Mouse (Mus musculus): ENCODE data around the gene Mum1. TPM values are rescaled to one million over a fixed set of nuclear protein-coding genes. Genes with fewer than 3 reads are reported as not detected.

The Mum1 gene
- total RNA-seq, 2 experiments from 2014 or later = 26.5 to 39.2 TPM

DNA sequence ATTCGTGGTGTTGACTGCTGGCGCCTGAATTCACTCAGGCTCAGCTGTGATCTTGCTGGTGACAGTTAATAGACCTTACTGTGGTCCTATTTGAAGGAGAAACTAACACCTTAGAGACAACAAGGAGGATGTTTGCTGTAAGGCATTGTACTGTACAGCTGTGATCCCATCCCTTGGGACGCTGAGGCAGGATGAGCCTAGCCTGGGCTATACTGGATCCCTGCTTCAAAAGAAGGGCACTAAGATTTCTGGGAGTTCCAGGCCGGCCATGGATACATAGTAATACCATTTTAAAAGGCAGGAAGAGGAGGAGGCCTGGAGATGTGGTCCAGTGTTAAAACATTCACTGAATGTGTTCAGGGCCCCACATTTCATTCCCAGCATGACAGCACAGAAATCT is 24.3 kb downstream of the Mum1 start:
- DNase-seq = no peak

- DNase-seq = no peak
These were observed 25.8 kb downstream of the Mum1 start for GRCm38 (mm10) chr10:80252011-80252410.

- DNase-seq = no peak
These were observed 26.4 kb downstream of the Mum1 start for GRCm38 (mm10) chr10:80252493-80253274.

- no peak for DNase-seq
These were observed 27.3 kb downstream of the Mum1 start for GRCm38 (mm10) chr10:80253551-80253950.

GRCm38 (mm10) chr10:80254331-80255297 is 28.4 kb downstream of the Mum1 start:
- no peak for DNase-seq

DNA sequence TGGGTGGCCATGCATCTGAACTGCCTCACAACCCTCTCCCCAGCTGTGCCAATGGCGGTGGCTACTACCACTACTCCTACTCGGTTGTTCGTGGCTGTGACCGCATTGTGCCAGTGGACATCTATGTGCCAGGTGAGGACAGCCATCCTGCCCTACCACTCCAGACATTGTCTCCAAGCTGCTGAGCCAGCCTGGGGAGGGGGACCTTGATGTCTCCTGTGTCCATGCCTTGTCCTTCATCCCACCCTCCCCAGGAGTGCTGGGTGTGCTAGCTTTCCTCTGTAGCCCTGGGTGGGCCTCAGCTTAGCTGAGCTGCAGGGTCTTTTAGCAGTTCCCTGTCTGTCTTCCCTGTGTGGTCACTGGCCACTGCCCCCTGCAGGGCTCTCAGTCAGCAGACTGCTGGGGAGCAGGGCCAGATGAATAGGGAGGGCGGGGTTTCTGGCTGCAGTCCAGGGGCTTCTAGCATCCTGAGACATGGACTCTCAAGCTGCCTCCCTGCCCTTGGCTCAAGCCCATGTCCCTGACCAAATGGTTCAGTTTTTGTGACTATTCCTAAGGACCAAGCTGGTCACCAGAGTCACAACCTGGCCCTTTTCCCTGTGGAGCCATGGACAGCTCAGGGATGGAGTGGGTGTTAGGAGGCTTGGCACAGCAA is 29.8 kb downstream of the Mum1 start:
- DNase-seq = peak; percentile 83

GRCm38 (mm10) chr10:80257936-80258335 is 31.7 kb downstream of the Mum1 start:
- DNase-seq = no peak

DNA sequence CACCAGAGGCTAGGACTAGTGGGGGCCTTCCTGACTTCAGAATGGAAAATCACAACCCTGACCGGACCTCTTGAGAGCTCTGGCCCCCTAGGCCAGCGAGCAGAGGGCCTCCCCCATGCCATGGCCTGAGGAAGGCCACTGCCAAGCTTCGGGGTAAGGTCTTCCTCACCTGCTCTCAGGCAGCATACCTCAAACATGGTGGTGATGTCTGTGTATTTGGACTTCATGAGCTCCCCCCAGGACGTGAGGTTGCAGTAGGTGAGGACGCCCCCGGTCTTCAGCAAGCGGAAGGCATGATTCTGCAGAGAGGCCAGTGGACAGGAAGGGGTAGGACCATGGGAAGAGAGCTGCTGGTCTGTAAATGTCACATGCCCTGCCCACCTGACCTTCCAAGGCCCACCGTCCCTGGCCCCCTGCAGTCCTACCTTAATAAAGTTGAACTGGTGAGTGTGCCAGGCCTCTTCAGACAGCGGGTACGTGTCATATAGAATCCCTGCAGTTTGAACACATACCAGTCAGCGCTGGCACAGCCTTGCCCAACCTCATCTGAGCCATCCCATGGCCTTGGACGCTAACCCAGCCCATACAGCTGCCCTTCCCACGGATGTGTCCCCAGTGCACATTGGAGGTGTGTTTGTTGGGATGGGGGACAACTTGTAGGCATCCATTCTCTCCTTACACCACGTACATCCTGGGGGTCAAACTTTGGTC is 32.7 kb downstream of the Mum1 start:
- peak; percentile 58 for DNase-seq

DNA sequence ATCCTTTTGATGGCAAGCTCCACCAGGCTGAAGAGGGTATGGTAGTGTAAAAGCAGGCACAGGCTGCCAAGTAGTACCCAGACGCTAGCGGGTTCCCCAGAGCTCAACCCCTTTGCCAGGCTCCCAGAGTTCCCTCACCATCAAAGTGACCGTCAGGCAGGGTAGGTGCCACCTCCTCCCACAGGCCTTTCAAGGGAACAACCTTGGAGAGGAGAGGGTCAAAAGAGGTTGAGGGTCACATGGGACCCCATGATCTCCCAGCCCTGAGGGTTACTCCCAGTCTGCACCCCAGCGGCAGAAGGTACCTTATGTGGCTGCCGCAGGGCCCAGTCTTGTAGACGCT is 33.2 kb downstream of the Mum1 start:
- DNase-seq = peak; percentile 54

GRCm38 (mm10) chr10:80259861-80260641 is 33.8 kb downstream of the Mum1 start:
- peak; percentile 86 for DNase-seq

DNA sequence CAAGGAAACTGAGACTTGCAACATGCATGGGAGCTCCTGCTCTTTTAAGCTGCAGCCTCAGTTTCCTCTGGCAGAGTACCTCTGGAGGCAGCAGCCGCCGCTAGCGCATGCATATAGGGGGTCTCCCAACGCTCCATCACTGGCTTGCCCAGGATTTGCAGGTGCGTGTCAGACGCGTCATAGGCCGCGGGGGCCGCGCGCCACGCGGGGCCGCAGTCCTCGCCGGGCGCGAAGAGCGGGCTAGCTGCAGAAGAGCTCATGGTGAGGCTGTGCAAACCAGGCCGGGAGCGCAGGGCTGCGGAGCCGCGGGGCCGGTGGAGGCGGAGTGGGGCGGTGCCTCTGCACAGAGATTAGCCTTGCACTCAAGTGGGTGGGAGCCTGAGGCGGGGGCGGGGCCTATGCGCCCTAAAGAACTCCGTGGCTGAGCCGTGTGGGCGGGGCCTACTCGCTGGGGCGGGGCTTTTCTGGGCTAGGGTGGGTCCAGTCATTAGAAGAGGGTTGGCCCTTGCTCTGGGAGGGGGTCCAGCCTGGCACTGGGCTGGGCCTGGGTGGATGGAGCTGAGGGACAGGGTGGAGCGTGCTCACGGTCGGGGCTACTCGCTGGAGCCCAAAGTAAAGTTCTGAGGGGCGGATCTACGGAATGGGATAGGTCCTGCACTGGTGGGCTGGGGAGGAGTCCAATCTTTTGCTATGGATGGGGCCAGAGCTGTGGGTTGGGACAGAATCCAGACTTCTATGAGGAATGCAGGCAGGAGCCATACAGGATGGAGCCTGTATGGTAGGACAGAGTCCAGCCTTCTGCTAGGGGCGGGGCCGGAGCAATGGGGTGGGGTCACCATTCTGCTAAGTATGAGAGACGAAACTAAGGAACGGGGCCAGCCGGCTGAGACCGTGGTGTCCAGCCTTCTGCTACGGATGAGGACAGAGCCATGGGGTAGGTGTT is 34.7 kb downstream of the Mum1 start, which contains the start of the genes Gamt and Dazap1:
Gene Gamt, minus strand, starts transcription at position 371 of the 943 bp plus-strand sequence.
Gene Dazap1, plus strand, starts transcription at position 845 of the 943 bp plus-strand sequence.
- DNase-seq = peak; percentile 99

- DNase-seq = peak; percentile 98
These were observed 35.3 kb downstream of the Mum1 start for GRCm38 (mm10) chr10:80261585-80261968.

- DNase-seq = no peak
These were observed 35.9 kb downstream of the Mum1 start for GRCm38 (mm10) chr10:80262169-80262568.

DNA sequence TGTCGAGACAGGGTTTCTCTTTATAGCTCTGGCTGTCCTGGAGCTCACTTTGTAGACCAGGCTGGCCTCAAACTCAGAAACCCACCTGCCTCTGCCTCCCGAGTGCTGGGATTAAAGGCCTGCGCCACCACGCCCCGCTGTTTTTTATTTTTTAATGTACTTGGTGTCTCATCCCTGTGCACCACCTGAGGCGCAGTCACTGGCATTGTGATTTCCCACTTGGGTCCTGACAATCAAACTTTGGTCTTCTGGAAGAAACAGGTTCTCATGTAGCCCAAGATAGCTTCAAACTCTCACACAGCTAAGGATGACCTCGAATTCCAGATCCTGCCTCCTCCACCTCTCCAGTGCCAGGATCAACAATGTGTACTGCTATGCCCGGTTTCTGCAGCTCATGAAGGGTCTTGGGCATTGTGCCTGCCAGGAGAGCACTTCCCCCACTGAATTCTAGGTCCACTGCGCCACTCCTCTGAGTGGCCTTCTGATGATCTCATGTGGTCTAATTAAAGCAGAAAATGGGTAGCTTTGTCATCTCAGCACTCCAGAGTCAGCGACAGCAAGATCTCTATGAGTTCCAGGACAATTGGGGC is 36.6 kb downstream of the Mum1 start:
- no peak for DNase-seq

DNA sequence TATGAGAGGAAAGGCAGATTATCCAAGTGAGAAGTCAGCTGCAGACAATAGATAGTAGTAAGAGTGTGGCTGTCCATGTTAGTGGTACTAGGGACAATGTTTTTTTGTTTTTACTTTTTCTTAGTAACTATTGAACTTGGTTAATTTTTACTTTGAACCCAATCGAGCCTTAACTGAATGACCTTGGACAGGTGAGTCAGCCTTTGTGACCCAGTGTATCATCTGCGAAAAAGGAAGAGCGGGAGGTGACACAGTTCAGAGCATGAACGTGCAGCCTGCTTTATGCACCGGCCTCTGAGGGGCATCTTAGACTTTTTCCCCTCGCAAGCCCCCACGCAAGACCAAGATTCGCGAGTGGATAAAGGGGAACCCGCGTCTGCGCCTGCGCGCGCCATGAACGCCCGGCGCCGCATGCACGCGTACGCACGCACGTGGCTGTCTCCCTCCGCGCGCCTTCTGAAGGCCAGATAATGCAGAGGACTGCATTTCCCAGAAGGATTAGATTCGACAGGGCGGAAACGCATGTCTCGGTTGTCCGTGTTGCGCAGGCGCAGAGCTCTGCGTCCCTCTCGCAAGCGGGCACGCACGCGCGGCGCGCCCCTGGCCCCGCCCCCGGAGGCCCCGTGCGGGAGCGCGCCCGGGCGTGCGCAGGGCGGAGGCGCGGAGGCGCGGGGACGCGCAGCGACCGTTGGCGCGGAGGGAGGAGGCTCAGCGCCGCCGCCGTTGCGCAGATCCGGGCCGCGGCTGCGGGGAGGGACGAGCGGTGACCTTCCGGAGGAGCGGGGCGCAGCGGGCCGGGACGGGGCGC is 38.3 kb downstream of the Mum1 start:
- DNase-seq = peak; percentile 99

GRCm38 (mm10) chr10:80265149-80265486 is 38.9 kb downstream of the Mum1 start:
- DNase-seq = no peak

DNA sequence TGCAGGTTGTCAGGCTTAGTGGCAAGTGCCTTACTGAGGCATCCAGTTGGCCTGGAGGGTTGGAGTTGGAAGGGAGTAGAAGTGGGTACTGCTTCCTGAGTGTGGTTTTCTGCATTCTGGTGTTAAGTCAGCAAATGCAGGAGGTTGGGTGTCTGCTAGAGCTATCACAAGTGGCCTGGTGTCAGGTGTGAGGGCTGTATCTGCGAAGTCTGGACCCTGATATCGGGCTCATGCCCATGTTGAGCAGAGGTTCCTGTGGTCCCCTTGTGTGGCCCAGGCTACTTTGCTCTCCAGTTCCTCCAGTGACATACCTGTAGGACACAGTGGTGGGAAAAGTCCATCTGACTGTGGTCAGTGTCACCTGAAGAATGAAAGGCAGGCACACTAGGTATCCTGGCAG is 43.9 kb downstream of the Mum1 start:
- DNase-seq = no peak

DNA sequence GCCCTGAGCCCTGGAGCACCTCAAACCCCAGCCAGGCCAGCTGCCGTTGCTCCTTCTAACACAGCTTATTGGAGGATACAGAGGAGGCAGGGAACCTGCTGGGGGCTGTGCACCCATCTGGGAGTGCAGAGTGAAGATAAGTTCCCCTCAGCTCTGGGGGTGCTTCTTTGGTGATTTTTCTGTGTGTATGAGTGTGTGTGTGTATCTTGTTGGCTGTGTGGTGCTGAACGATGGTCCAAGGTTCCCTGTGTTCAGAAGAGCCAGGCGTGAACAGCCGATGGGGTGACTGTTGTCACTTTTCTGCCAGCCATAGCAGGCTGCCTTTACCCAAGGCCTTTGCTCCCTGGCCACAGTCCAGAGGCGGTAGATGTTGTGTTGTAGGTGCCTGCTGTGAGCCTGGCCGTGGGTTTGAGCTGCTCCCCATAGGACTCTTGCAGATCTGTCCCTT is 44.5 kb downstream of the Mum1 start:
- peak; percentile 77 for DNase-seq

All from adrenal gland, postnatal 10 days (tissue).